Mouse (Mus musculus): ENCODE measurements around the gene Hnrnpl.
A peak's percentile ranks its signal among the peaks of the same experiment; 100 is the strongest.

Gene Hnrnpl

GRCm38 (mm10) chr7:28808221-28808941, at the start of gene Hnrnpl:
Gene Hnrnpl, plus strand, starts transcription at chr7:28808541.
- DNase-seq: peak; percentile 54 to 74

- no peak for DNase-seq
Measured at GRCm38 (mm10) chr7:28758623-28759022, 49.7 kb upstream of the Hnrnpl start.

- DNase-seq: no peak
Measured at GRCm38 (mm10) chr7:28761907-28762306, 46.4 kb upstream of the Hnrnpl start.

- no peak for DNase-seq
Measured at GRCm38 (mm10) chr7:28765211-28765610, 43.1 kb upstream of the Hnrnpl start.

GRCm38 (mm10) chr7:28766173-28766879, 42.0 kb upstream of the Hnrnpl start, which contains the start of gene Sirt2:
Gene Sirt2, plus strand, starts transcription at chr7:28766735.
- DNase-seq: peak; percentile 95 to 99

- no peak for DNase-seq
Measured at GRCm38 (mm10) chr7:28766910-28767309, 41.4 kb upstream of the Hnrnpl start.

- peak in 1 of 2 experiments; percentile 29 for DNase-seq
Measured at GRCm38 (mm10) chr7:28767462-28767965, 40.8 kb upstream of the Hnrnpl start, which contains the start of gene Nfkbib. Gene Nfkbib, minus strand, starts transcription at chr7:28767512.

- no peak for DNase-seq
Measured at GRCm38 (mm10) chr7:28769414-28769958, 38.9 kb upstream of the Hnrnpl start.

GRCm38 (mm10) chr7:28770309-28770708, 38.0 kb upstream of the Hnrnpl start:
- DNase-seq: no peak

GRCm38 (mm10) chr7:28771867-28772266, 36.5 kb upstream of the Hnrnpl start:
- DNase-seq: no peak

GRCm38 (mm10) chr7:28773163-28773562, 35.2 kb upstream of the Hnrnpl start:
- DNase-seq: peak; percentile 37 to 43

GRCm38 (mm10) chr7:28774164-28774563, 34.2 kb upstream of the Hnrnpl start:
- DNase-seq: peak in 1 of 2 experiments; percentile 44

- no peak for DNase-seq
Measured at GRCm38 (mm10) chr7:28775129-28775528, 33.2 kb upstream of the Hnrnpl start.

- peak in 1 of 2 experiments; percentile 31 for DNase-seq
Measured at GRCm38 (mm10) chr7:28778825-28779224, 29.5 kb upstream of the Hnrnpl start.

GRCm38 (mm10) chr7:28780067-28780658, 28.2 kb upstream of the Hnrnpl start:
- peak; percentile 89 to 91 for DNase-seq

GRCm38 (mm10) chr7:28780857-28781256, 27.5 kb upstream of the Hnrnpl start:
- peak; percentile 33 to 50 for DNase-seq

- no peak for DNase-seq
Measured at GRCm38 (mm10) chr7:28781261-28781663, 27.1 kb upstream of the Hnrnpl start.

- DNase-seq: no peak
Measured at GRCm38 (mm10) chr7:28785161-28785560, 23.2 kb upstream of the Hnrnpl start.

- DNase-seq: no peak
Measured at GRCm38 (mm10) chr7:28787884-28788283, 20.5 kb upstream of the Hnrnpl start.

GRCm38 (mm10) chr7:28788307-28789195, 19.8 kb upstream of the Hnrnpl start, which contains the start of gene Rinl:
Gene Rinl, plus strand, starts transcription at chr7:28788969.
- no peak for DNase-seq

GRCm38 (mm10) chr7:28789235-28789634, 19.1 kb upstream of the Hnrnpl start:
- no peak for DNase-seq

All from cerebellum, adult 18-20 months (tissue).